Mouse (Mus musculus) CD4-positive helper T cell, adult 2 months (primary cell): ENCODE measurements around the gene Ncoa6.

Experiments used
- DNase-seq: peaks from one replicate; pipeline ENCODE4 v3.0.0-alpha.2; 2012; ENCODE audit warnings: low read depth, missing footprints, low spot score

Ncoa6 gene

GRCm38 (mm10) chr2:155442916-155443315 is 30.8 kb downstream of the Ncoa6 start:
- DNase-seq = no peak

GRCm38 (mm10) chr2:155436445-155436844 is 37.2 kb downstream of the Ncoa6 start:
- peak; percentile 35 for DNase-seq

GRCm38 (mm10) chr2:155420911-155421310 is 52.8 kb downstream of the Ncoa6 start:
- no peak for DNase-seq

GRCm38 (mm10) chr2:155404635-155405034 is 69.1 kb downstream of the Ncoa6 start:
- no peak for DNase-seq

- DNase-seq = no peak
Observed at GRCm38 (mm10) chr2:155401926-155402325, 71.8 kb downstream of the Ncoa6 start.

- no peak for DNase-seq
Observed at GRCm38 (mm10) chr2:155400276-155400675, 73.4 kb downstream of the Ncoa6 start.

- no peak for DNase-seq
Observed at GRCm38 (mm10) chr2:155394586-155394985, 79.1 kb downstream of the Ncoa6 start.

GRCm38 (mm10) chr2:155388573-155388972 is 85.1 kb downstream of the Ncoa6 start:
- DNase-seq = no peak

GRCm38 (mm10) chr2:155387052-155387451 is 86.6 kb downstream of the Ncoa6 start:
- no peak for DNase-seq

- no peak for DNase-seq
Observed at GRCm38 (mm10) chr2:155386534-155386899, 87.2 kb downstream of the Ncoa6 start.

- peak; percentile 14 for DNase-seq
Observed at GRCm38 (mm10) chr2:155385731-155386533, 87.8 kb downstream of the Ncoa6 start.

- peak; percentile 86 for DNase-seq
Observed at GRCm38 (mm10) chr2:155385090-155385489, 88.6 kb downstream of the Ncoa6 start.

GRCm38 (mm10) chr2:155382791-155383438 is 90.8 kb downstream of the Ncoa6 start:
- DNase-seq = peak; percentile 39

GRCm38 (mm10) chr2:155382332-155382700 is 91.4 kb downstream of the Ncoa6 start:
- no peak for DNase-seq

GRCm38 (mm10) chr2:155381643-155382331 is 91.9 kb downstream of the Ncoa6 start:
- DNase-seq = peak; percentile 96

GRCm38 (mm10) chr2:155381060-155381437 is 92.6 kb downstream of the Ncoa6 start:
- DNase-seq = no peak

- DNase-seq = no peak
Observed at GRCm38 (mm10) chr2:155380261-155381059, 93.2 kb downstream of the Ncoa6 start, which contains the start of gene Trp53inp2. Trp53inp2 (plus strand) TSS chr2:155381059.

- DNase-seq = no peak
Observed at GRCm38 (mm10) chr2:155376191-155376590, 97.5 kb downstream of the Ncoa6 start.

- no peak for DNase-seq
Observed at GRCm38 (mm10) chr2:155374521-155374920, 99.2 kb downstream of the Ncoa6 start.

- DNase-seq = no peak
Observed at GRCm38 (mm10) chr2:155373886-155374285, 99.8 kb downstream of the Ncoa6 start.

- no peak for DNase-seq
Observed at GRCm38 (mm10) chr2:155373302-155373701, 100.4 kb downstream of the Ncoa6 start.

- no peak for DNase-seq
Observed at GRCm38 (mm10) chr2:155372451-155372850, 101.2 kb downstream of the Ncoa6 start.
